Mouse (Mus musculus) liver, adult 2 months (tissue): Measurements from ENCODE around the gene Rasip1.

Source experiments
- CTCF ChIP-seq: fragments of 200-500 bp; IDR thresholded peaks from 2 replicates; pipeline ENCODE4 v1.5.1; 2011; ENCODE audit warnings: low read depth, low read length, control low read depth
- POLR2A ChIP-seq: fragments of 200-500 bp; IDR thresholded peaks from 2 replicates; pipeline ENCODE4 v1.6.1; 2011; ENCODE audit warnings: low read length, control low read depth; ENCODE audit not compliant: insufficient read depth; ENCODE audit errors: extremely low read depth

DNA sequence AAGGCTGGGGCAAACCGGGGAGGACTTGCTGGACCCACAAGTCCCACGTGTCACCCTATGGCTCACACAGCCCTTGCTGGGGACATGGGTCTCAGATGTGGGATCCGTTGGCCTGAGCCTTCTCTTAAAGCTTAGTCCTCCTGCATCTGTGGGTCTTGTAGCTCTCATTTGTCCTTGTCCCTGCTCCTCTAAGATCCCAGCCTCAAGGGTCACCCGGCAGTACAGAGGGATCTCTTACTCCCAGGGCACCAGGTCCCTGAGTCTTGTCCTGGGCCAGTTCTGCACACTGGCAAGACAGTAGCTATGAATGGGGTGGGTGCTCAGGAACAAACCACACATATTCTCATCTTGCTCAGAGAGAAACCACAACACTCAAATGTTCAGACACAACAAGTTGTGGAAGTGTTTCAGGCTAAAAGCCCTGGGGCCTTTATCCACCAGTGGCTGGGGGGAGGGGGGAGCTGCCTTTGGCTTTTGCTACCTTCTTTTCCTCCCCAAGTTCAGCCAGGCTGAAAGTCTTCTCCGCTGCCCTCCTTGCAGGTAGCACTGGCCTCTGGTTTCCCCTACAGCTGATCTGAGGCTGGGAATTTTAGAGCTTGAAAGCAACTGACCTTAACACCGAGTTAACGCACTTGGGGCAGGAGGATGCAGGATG is 56.2 kb downstream of the Rasip1 start, which contains the start of gene Ntn5:
- no peak for TF ChIP-seq POLR2A
- TF ChIP-seq CTCF = no peak
